Mouse (Mus musculus) urinary bladder, postnatal 4 days (tissue): Measurements from ENCODE around the gene Klhl12.
"Not testable (repeated sequence)": the region's sequence is repeated elsewhere in the genome, so short reads cannot be mapped to it uniquely, and the experiment has no call there.

Experiments used
- DNase-seq, 2 experiments: peaks; one replicate each; pipeline ENCODE4 v3.0.0; 2021 to 2022; ENCODE audit warnings: low spot score in 2 of 2

Klhl12 gene

GRCm38 (mm10) chr1:134516491-134517198 is 61.3 kb downstream of the Klhl12 start:
- peak in 1 of 2 experiments; percentile 36 for DNase-seq

GRCm38 (mm10) chr1:134517841-134518240 is 62.5 kb downstream of the Klhl12 start:
- not testable (repeated sequence) for DNase-seq

GRCm38 (mm10) chr1:134518677-134519076 is 63.3 kb downstream of the Klhl12 start:
- DNase-seq, result peak; percentile 80 to 85

GRCm38 (mm10) chr1:134519201-134519600 is 63.9 kb downstream of the Klhl12 start:
- not testable (repeated sequence) for DNase-seq

GRCm38 (mm10) chr1:134520001-134520721 is 64.8 kb downstream of the Klhl12 start:
- no peak for DNase-seq

- DNase-seq, result no peak
These were observed 65.8 kb downstream of the Klhl12 start for GRCm38 (mm10) chr1:134521163-134521562.

GRCm38 (mm10) chr1:134522325-134522724 is 67.0 kb downstream of the Klhl12 start:
- no peak for DNase-seq

- DNase-seq, result no peak
These were observed 69.1 kb downstream of the Klhl12 start for GRCm38 (mm10) chr1:134524424-134524823.

GRCm38 (mm10) chr1:134525015-134525414 is 69.7 kb downstream of the Klhl12 start:
- DNase-seq, result no peak

GRCm38 (mm10) chr1:134526752-134527151 is 71.4 kb downstream of the Klhl12 start:
- peak in 1 of 2 experiments; percentile 26 for DNase-seq

GRCm38 (mm10) chr1:134530618-134531017 is 75.3 kb downstream of the Klhl12 start:
- DNase-seq, result no peak

- DNase-seq, result not testable (repeated sequence)
These were observed 78.4 kb downstream of the Klhl12 start for GRCm38 (mm10) chr1:134533710-134534109.

GRCm38 (mm10) chr1:134535054-134535453 is 79.7 kb downstream of the Klhl12 start:
- no peak for DNase-seq

- no peak for DNase-seq
These were observed 80.2 kb downstream of the Klhl12 start for GRCm38 (mm10) chr1:134535513-134535912.

GRCm38 (mm10) chr1:134540610-134541009 is 85.3 kb downstream of the Klhl12 start:
- no peak for DNase-seq
